Mouse (Mus musculus): Measurements from ENCODE around the gene Jpt1.
"Not testable (repeated sequence)": the region's sequence is repeated elsewhere in the genome, so short reads cannot be mapped to it uniquely, and the experiment has no call there.

The Jpt1 gene

DNA sequence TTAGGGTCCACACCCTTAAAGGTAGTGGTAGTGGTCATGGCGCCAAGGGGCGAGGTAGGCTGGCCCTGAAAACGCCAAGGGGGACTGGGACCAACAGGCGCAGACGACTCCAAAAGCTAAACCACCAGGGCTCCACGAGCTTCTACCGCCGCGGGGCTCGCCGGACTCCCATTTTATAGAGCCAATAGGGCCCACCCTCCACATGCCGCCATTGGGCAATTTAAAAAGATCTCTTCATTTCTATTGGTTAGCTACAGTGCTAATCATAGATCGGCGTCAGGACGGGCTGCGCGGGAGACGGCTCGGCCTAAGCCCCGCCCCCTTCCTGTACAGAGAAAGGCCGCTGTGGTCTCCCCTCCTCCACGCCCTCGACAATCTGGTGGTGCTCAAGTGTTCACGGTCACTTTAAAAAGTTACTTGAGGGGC, at the start of gene Jpt1:
Gene Jpt1, minus strand, starts transcription at position 150 of the 426 bp plus-strand sequence.
- DNase-seq (ENCODE audit: low read depth, low spot score): peak; percentile 97

DNA sequence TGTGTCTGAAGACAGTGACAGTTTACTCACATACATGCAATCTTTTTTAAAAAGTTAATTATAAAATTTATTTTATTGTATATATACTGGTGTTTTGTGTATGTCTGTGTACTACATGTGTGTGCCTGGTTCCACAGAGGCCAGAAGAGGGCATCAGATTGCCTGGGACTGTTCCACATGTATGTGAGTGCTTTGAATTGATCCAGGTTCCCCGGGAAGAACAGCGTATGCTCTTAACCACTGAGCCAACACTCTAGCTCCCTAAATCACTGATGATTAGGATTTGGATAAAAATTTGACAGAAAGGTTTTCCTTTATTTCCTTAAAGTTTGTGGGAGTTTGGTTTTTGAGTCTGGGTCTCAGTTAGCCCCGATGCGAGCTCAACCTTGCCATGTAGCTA, 49.2 kb upstream of the Jpt1 start:
- DNase-seq (ENCODE audit: low read depth, low spot score): peak; percentile 59

GRCm38 (mm10) chr11:115555717-115556116, 41.5 kb upstream of the Jpt1 start:
- DNase-seq (ENCODE audit: low read depth, low spot score): peak; percentile 51

GRCm38 (mm10) chr11:115552783-115553182, 38.6 kb upstream of the Jpt1 start:
- DNase-seq (ENCODE audit: low read depth, low spot score): peak; percentile 64

GRCm38 (mm10) chr11:115543571-115543970, 29.4 kb upstream of the Jpt1 start:
- DNase-seq (ENCODE audit: low read depth, low spot score): no peak

- no peak for DNase-seq (ENCODE audit: low read depth, low spot score)
These were observed 23.9 kb upstream of the Jpt1 start for GRCm38 (mm10) chr11:115538045-115538444.

GRCm38 (mm10) chr11:115536856-115537568, 22.8 kb upstream of the Jpt1 start:
- peak; percentile 71 for DNase-seq (ENCODE audit: low read depth, low spot score)

GRCm38 (mm10) chr11:115536038-115536681, 22.0 kb upstream of the Jpt1 start, which contains the start of gene Sumo2:
Sumo2 (minus strand) TSS chr11:115536276.
- DNase-seq (ENCODE audit: low read depth, low spot score): peak; percentile 97

GRCm38 (mm10) chr11:115535401-115536037, 21.3 kb upstream of the Jpt1 start:
- DNase-seq (ENCODE audit: low read depth, low spot score): peak; percentile 76

GRCm38 (mm10) chr11:115534759-115535371, 20.7 kb upstream of the Jpt1 start:
- DNase-seq (ENCODE audit: low read depth, low spot score): no peak

DNA sequence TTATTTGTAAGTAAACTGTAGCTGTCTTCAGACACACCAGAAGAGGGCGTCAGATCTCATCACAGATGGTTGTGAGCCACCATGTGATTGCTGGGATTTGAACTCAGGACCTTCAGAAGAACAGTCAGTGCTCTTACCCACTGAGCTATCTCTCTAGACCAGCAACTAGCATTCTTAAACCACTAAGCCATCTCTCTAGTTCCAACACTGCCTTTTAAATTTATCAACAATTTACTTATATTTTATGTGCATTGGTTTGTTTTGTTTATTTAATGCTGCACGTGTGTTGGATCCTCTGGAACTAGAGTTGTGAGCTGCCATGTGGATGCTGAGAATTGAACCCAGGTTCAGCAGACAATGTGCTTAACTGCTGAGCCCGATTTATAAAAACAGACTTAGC, 12.3 kb upstream of the Jpt1 start:
- DNase-seq (ENCODE audit: low read depth, low spot score): not testable (repeated sequence)

GRCm38 (mm10) chr11:115522703-115523102, 8.5 kb upstream of the Jpt1 start:
- no peak for DNase-seq (ENCODE audit: low read depth, low spot score)

- DNase-seq (ENCODE audit: low read depth, low spot score): no peak
These were observed 8.1 kb upstream of the Jpt1 start for GRCm38 (mm10) chr11:115522238-115522637.

DNA sequence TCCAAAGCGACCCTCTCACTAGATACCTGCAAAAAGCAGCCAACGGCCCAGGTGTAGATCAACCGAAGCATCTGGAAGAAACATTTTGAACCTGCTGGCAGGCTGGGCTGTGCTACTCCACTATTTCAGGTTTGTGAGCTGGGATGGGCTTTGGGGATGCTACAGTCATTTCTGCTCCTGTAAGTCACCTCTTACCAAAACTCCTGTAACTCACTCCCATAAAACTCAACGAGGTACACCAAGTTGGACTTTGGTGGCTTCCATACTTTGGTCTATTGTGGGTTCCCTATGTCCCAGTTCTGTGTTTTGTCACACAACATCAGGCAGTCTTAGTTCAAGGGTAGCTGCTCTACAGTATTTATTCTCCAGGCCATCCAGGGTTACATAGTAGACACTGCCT, 6.9 kb upstream of the Jpt1 start:
- no peak for DNase-seq (ENCODE audit: low read depth, low spot score)

GRCm38 (mm10) chr11:115520218-115520617, 6.0 kb upstream of the Jpt1 start:
- DNase-seq (ENCODE audit: low read depth, low spot score): no peak

DNA sequence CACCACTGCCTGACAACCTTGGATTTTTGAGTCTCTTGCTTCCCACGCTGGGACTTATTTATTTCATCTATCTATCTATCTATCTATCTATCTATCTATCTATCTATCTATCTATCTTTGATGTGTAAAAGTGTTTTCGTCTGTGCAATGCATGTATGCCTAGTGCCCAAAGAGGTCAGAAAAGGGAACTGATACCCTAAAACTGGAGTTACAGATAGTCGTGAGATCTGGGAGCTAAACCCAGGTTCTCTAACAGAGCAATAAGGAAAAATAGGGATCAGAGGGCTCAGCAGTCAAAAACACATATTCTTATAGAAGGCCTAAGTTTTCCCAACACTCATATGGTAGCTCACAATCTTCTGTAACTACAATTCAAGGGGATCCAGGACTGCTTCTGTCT, 5.4 kb upstream of the Jpt1 start:
- no peak for DNase-seq (ENCODE audit: low read depth, low spot score)

GRCm38 (mm10) chr11:115518693-115519092, 4.5 kb upstream of the Jpt1 start:
- no peak for DNase-seq (ENCODE audit: low read depth, low spot score)

DNA sequence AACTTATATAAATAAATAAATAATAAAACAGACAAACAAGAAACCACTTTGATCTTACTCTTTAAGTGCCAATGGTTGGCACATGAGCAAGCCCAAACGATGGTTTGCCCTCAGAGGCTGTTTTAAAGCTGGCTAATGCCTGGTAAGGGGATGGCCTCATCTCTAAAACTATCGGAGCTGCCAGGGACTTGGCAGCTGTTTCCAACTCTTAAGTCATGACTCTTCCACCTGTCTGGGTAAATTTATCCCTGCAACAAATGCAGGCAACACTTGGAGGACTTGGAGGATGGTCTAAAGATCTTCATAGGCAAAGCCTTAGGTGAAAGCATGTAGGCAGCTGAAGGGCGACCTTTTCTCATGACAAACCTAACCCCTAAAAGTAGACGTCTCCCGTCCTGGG, 2.8 kb upstream of the Jpt1 start:
- DNase-seq (ENCODE audit: low read depth, low spot score): no peak

DNA sequence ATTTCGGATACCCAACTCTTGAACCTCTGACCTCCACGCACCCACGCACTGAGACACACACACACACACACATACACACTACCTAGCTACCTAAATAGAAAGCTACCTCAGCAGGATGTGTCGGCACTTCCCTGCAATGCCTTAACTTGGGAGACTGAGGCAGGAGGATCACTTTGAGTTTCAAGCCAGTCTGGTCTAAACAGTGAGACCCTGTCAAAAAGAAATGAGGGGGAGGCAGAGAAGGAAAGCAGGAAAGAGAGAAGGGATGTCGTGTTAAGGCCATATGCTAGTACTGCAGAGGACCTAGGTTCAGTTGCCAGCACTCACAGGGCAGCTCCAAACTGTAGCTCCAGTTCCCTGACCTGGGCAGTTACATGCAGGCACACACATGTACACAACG, 834 bp upstream of the Jpt1 start:
- DNase-seq (ENCODE audit: low read depth, low spot score): no peak

- peak; percentile 78 for DNase-seq (ENCODE audit: low read depth, low spot score)
These were observed 633 bp downstream of the Jpt1 start for GRCm38 (mm10) chr11:115513271-115514237.

All from R1 (cell line).